Mouse (Mus musculus) lung, postnatal 14 days (tissue): ENCODE data around the gene Kmt2a.
"Not testable (repeated sequence)": the region's sequence is repeated elsewhere in the genome, so short reads cannot be mapped to it uniquely, and the experiment has no call there.

Source experiments
- DNase-seq: peaks from one replicate; pipeline ENCODE4 v3.0.0; 2021

The Kmt2a gene

DNA sequence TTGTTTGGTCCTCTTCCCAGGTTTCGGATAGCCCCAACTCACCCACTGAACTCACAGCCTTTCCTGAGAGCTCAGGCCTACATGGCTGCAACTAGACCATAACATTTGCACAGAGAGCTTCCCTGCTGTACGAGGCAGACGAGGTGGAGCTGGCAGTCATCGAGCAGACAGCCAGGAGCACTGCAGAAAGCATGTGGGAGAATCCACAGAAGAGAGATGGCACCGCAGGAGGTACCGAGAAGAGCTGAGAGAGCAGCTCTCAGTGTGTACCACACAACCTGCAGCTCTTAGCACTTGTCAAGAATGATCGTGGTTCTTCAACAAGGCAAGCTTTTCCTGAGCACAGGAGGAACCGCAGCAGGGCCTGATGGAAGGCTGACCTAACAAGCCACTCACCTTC, 66.9 kb downstream of the Kmt2a start:
- no peak for DNase-seq

DNA sequence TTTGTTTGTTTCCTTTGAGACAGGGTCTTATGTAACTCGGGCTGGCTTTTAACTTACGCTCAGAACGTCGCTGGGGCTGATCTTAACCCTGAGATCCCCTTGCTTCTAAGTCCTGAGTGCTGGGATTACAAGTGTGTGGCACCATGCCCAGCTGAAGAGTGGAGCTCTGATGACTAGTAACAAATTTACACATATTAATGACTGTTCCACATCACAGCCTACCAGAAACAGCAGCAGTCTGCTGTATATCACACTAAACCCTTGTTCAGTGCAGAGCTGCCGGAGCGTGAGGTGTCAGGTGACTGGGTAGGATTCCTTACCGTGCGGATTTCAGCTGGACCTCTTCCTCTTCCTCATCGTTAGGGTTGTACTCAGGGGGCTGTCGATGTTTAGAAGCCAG, 70.8 kb downstream of the Kmt2a start:
- DNase-seq, result peak; percentile 16

DNA sequence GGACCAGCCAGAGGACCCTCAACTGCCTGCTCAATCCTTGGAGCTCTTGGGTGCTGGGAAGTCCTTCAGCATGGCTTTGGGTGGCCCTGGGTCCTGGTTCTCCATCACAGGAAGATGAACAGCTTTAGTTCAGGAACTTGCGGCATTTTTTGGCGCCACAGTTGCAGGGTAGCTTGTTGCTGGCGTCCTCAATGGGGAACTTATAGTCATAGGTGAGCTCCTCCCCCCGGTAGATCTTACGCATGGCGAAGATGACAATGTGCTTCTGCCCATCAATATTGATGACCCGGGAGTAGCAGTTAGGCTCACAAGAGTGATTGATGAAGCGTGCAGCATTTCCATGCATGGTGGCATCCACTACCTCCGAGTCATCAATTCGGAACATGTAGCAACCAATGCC, 73.3 kb downstream of the Kmt2a start:
- no peak for DNase-seq

DNA sequence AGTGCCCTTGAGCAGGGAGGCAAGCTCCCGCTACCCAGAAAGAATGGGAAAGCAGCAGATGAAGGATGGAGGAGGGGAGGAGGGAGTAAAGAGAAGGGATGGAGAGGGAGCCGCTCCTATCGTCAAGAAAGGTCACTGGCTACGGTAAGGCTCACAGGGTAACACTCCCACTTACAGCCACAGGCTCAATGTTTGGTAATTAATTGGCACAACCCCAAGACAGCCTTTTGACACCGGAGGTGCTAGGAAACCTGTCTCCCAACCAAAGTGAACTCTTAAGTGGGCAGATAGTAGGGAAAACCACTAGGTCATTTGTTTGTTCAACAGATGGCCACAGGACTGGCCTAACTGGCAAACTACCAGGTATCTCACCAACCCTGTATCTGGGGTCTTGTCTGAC, 74.0 kb downstream of the Kmt2a start:
- DNase-seq, result no peak

DNA sequence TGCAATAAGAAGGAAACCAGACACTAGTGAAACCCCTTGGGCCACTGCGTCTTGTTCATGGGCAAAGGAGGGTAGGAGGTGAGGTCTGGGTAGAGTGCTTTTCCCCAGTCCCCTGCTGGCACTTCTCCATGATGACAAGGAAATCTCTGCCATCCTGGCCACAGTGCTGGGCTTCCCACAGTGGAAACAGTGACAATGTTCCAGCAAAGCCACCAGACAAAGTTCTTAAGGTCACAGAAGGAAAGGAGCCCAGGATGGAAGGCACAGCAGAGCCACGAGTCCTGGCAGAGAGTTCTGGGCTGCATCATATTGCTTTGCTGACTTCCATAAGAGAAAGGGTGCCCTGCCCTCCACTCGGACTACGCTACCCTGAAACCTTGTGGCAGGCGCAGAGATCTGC, 75.6 kb downstream of the Kmt2a start:
- no peak for DNase-seq

DNA sequence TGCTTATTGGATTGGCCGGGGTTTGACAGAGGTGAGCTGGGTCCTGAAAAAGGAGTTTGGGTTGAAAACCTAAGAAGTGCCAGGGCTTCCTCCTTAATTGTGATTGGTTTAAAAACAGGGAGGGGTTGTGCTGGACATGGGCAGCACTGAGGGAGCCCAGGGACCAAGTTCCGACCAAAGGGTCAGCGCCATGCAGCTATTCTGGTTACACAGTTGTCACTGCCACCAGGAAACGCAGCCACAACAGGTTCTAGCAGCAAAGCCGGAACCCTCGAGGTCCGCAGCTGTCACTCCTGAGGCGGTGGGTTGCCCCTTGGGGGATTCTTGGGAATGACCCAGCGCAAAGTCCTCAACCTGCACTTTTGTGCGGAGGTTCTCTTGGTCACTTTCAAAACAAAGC, 76.4 kb downstream of the Kmt2a start:
- DNase-seq, result no peak

DNA sequence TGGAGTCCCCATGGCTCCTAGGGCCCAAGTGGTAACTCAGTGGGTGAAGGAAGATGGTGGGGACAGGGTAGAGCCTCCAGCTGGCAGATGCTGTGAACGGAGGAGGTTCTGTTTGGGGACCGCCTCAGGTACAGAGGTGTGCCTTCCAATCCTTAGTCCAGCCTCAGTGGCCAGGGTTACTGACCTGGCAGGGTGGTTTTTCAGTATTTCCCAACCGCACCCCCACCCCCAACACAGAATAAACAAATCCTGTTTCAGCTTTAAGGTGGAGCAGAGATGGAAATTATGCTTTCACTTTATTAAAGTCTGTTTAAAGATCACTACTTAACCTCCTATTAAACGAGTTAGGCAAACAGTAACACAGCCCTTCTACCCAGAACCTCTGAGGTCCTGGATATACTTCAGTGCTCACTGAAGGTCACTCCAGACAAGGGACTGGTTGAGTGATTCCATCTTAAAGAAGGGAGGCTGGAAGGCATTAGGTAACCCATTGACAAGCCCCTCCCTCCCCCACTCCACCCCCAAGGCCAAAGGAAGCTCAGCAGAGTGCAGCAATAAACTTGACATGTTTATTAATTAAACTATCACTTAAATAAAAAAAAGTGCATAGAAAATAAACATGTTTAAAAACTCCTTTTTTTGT, 78.2 kb downstream of the Kmt2a start, which contains the start of gene Ttc36:
TSS of gene Ttc36 (minus strand) at position 265 of the 643 bp plus-strand sequence.
- peak; percentile 45 for DNase-seq

DNA sequence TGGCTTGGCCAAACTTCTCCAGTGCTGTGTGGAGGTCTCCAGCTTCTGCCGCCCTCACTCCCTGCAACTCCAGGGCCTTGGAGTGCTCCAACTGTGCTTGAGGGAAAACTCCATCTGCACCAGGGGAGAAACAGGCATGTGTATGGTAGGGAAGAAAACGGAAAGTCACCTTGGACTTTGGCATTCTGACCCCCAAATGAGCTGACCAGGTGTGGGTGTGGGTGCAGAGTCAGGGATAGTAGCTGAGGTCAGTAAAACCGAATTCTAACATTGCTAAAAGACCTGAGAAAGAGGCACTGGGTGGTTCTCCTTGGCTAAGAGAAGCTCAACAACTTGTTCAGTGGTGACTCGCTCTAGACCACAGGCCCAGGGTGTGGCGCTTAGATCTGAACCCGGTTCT, 79.4 kb downstream of the Kmt2a start:
- DNase-seq, result no peak

DNA sequence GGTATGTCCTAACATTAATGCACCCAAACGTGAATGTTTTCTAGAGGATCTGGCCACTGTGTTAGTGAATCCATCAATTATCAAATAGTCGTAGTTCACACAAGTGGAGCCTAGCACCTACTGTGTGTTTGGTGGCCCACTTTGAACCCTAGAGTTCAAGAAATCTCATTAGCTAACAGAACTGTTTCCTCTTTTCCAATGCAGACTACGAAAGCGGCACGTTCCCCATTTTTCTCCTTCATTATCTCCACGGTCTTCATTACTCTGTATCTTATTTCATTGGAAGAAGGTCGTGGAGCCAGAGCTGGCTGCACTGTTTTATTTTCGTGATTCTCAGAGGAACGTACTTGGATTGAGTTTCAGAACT, 81.2 kb downstream of the Kmt2a start:
- no peak for DNase-seq

DNA sequence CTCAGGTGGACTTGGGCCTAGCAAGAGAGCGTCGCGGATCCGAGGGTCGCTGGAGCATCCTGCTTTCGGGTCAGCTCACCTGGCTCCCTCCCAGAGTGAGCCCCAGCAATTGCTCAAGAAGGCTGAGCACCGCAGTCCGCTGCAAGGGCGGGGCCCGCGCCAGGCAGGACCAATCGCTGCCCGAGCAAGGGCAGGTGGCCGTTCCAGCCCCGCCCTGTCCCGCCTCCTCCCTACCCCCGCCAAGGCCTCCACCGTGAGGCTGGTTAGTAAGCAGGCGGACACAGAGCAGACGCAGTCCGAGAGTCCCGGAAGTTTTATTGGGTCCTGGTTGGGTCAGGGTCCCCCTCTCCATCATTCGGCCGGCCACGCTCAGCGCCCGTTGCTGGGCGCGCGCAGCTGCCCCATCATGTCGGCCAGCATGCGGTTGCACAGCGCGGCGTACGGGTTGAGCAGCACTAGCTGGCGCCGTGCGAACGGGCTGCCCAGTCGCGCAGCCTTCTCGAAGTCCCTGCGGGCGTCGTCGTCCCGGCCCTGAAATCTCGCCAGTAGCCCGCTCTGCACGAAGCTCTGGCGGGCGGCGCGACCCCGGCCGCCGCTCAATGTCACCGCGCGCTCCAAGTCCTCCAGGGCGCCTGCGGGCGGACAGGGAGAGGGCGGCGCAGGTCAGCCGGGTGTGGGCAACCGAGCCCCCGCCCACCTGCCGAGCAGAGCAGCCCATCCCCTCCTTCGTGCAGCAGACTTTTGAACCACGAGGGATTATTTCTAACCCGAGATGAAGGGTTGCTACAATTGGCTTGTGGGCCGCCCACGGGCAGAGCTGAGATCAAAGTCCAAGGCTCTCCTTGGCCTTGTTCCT, 81.8 kb downstream of the Kmt2a start, which contains the start of gene Tmem25:
TSS of gene Tmem25 (minus strand) at position 206 of the 856 bp plus-strand sequence.
- DNase-seq, result peak; percentile 82

DNA sequence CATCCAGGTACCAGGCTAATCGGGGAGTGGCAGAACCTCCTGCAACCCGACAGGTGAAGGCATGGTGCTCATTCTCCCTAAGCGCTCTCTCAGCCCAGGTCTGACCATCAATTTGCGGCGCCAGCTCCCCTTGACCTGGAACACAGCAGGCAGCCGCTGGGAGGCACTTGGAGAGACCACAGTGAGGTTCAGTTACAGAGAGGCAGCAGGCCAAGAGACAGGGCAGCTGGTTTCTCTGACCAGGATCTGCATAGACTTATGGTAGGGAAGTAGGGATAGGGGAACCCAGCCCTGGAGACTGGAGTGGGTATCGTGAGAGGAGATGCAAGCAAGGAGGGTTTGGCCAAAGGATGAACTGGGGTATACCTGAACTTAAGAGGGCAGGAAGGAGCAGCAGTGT, 82.8 kb downstream of the Kmt2a start:
- no peak for DNase-seq

DNA sequence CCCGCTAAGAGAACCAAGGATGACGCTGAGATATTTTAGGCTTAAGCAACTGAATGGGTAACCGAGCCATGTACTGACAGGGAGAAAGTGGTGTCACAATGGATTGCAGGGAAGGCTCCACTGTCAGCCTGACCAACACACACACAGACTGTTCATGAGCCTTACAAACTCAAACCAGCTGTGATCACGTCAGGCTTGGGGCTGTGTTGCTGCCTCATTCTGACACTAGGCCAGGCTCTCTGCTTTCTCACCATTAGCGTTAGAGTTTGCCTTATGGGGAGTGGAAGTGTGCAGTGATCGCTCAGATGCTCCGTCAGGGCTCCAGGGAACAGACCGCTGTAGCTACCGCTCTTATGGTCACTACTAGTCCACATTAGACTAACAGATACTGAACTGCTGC, 88.3 kb downstream of the Kmt2a start:
- no peak for DNase-seq

DNA sequence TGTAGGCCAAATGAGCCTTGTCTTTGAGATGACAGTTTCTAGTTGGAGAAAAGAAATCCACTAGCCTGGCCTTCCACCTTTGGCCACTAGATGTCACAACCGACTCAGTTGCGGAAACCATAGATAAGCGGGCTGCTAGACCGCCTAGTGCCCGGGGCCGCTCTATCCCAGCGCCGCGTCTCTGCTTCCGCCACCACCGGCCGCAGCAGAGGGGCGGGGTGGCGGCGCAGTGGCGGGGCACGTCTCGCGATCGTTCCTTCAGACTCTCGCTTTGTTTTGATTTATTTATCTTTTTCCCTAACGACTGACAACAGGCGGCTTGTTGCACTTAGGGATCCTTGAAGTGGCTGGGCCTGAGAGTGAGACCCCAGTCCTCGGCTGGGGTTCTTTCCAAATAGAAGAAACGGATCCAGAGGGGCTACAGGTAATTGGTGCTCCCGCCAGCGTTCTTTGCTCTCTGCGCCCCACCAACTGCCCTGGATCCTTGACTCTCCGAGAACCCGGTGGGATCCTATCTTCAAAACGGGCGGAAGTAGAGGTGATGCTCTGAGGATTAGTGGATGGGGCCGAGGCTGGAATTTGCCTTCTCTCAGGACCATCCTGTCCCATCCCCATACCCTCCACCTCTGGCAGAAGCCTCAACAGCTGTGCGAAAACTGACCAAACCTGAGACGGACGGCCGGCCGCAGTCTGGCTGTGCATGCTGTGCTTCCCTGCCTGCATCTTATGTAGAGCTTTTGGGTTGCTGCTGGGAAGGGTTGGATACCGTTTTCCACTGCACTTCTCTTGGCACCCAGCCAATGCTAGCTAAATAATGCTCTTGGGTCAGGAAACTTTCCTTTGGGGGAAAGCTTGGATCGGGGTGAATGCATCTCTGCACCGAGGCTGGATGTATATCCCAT, 108.1 kb downstream of the Kmt2a start:
- DNase-seq, result peak; percentile 94

DNA sequence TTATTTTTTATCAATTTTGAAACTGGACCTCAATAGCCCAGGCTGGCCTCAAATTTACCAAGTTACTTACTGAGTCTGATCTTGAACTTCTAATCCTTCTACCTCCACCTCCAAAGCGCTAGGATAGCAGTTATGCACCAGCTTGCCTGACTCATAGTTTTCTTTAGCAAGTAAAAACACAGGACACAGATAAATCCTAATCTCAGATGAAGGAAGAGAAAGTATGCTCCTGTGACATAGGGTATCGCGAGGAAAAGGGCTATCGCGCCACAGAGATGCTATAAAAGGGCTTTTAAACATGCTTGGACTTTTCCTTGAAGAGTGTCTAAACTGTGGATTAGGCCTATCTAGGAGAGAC, 108.7 kb downstream of the Kmt2a start:
- no peak for DNase-seq

DNA sequence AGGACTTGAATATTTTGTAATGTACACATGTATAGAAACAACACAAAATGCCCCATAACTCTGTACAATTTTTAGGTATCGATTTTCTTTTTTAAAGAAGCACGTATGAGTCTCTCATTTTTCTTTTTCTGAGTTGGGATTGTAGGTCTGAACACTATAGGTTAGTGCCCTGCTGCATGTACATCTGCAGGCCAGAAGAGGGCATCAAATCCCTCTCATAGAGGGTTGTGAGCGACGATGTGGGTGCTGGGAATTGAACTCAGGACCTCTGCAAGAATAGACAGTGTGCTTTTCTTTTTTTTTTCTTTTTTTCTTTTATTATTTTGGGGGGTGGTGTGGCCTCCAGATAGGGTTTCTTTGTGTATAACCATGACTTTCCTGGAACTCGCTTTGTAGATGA, 109.7 kb downstream of the Kmt2a start:
- DNase-seq, result no peak

DNA sequence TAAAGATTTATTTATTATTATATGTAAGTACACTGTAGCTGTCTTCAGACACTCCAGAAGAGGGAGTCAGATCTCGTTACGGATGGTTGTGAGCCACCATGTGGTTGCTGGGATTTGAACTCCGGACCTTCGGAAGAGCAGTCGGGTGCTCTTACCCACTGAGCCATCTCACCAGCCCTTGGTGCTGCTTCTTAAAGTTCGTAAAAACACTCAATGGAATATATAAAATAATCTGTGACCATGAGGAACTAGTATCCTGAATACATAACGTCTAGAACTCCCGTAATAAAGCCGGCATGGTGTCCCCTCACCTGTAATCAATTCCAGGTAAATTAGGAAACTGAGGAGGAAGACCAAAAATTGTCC, 113.1 kb downstream of the Kmt2a start:
- DNase-seq, result not testable (repeated sequence)

DNA sequence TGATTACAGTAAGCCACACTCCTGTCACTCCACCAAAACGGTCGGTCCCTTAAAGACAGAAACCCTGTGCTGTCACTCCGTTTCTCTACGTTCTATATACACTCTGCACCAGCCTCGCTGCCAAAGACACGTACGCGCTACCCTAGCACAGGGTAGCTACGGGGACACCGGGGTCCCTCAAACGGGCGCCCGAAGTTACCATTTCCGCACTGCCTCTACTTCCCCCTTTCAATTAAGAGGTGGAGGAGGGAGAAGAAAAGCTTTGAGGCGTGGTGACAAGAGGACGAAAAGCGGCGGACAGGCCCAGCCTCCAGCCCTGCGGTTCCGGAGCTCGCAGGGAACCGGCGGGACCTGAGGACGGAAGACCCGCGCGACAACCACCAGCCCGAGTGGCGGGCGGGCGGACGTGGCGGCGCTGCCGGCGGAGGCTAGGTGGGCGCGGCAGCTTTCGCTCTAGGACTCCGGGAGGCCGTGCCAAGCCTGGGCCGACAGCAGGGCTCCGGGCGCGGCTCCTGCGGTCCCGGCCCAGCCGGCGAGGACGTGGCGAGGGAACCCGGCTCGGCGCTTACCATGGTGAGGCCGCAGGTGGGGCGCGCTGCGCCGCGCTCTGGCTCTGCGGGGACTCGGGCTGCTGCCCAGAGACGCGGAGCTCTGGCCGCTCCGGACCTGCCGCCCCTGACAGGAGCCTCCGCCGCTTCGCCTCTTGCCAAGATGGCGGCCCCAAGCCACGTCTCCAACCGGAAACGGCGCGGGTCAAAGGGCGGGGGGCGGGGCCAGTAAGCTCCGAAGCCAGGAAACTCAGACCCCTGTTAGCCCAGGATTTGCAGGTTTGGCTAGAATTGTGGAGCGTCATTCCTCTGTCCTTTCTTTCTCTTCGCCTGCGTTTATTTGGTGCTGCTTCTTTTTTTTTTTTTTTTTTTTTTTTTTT, 113.7 kb downstream of the Kmt2a start, which contains the start of the genes Arcn1 and Ift46:
TSS of gene Arcn1 (minus strand) at position 745 of the 928 bp plus-strand sequence.
TSS of gene Ift46 (plus strand) at position 808 of the 928 bp plus-strand sequence.
- peak; percentile 84 for DNase-seq

DNA sequence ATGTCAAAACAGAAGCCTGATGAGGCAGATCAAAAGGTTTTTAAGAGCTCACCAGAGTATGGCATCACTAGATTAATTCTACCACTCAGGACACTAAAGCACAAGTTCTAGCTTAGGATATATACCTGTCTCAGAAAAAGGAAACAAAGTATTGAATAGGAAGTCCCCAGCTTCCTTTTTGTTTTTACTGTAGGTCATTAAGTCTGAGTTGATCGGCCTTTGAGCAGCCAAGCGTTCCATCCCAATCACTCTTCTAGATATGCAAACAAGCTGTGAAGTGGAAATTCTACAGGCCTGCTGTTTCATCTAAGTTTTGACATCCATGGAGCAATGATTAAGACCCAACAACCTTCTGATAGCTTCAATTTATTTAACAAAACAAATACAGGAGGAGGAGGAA, 120.2 kb downstream of the Kmt2a start:
- no peak for DNase-seq
